Mouse (Mus musculus) myocyte (in vitro differentiated cells): ENCODE measurements around the gene Ctbs.

ENCODE experiments used
- E2F4 ChIP-seq: IDR thresholded peaks from one replicate; pipeline ENCODE4 v1.6.1; 2011; ENCODE audit warnings: mild to moderate bottlenecking, control low read depth, moderate library complexity; ENCODE audit not compliant: insufficient read depth
- POLR2A ChIP-seq: IDR thresholded peaks from one replicate; pipeline ENCODE4 v1.6.1; 2011; ENCODE audit warnings: low read depth, mild to moderate bottlenecking, control low read depth, moderate library complexity; ENCODE audit not compliant: insufficient read length

- no peak for TF ChIP-seq POLR2A
- no peak for TF ChIP-seq E2F4
Observed at GRCm38 (mm10) chr3:146433681-146434350, 15.8 kb upstream of the Ctbs start.
